ENCODE assay signal across 8 mouse cellular contexts in the genomic region with DNA sequence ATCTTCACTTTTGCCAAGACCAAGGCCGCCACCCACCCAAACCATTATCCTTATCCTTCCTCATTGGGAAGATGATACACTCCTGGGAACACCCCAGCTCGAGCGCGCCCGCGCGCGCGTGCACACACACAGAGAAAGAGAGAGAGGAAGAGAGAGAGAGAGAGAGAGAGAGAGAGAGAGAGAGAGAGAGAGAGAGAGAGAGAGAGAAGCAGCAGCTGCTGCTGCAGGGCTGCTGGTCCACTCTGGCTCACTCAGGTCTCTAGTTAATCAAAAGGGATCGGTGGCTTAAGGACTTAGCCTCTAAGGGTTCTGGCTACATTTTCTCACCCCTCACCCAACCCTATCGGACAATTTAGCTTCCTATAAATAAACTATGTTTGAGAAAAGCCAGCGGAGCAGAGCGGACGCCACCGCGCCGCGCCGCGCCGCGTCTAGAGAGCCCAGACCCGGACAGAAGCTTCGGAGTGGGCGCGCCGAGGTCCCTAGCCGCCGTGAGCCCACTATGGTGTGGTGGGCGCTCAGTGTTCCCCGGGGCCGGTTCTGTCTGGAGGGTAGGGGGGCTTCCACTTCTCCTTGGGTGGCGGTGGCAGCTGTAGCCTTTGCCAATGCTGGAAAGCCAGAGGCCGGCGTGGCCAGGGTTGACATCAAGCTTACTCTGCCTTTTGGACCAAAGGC. TPM values are rescaled to one million over a fixed set of nuclear protein-coding genes. Genes with fewer than 3 reads are reported as not detected.
DNase-seq lines count a peak whose midpoint lies in the region; ATAC-seq and TF ChIP-seq lines count a peak whose summit lies in the region.

No protein-coding gene starts in this region.

- peak overlapping the region; percentile 48; the same call in 1 of the 2 replicates for H3K9ac ChIP-seq in kidney, embryonic 16.5 days (replicated peaks; ENCODE audit: low read length)
- peak overlapping the region; percentile 55 for H3K9ac ChIP-seq in forebrain, embryonic 16.5 days (replicated peaks; ENCODE audit: low read depth, low read length)
- no peak overlapping the region for H3K9ac ChIP-seq in intestine, embryonic 15.5 days
- H3K9ac ChIP-seq in neural tube, embryonic 12.5 days: peak overlapping the region; percentile 47; the same call in 1 of the 2 replicates

- no peak for TF ChIP-seq CTCF in brain, embryonic 14.5 days (IDR thresholded peaks at IDR 0.05; ENCODE audit: borderline replicate concordance, extremely low read depth, insufficient read depth, insufficient read length)

- H3K36me3 ChIP-seq in kidney, embryonic 16.5 days (ENCODE audit: insufficient read depth, low read length): no peaks in the 10 kb centered on the region
- no peaks in the 10 kb centered on the region for H3K36me3 ChIP-seq in forebrain, embryonic 16.5 days (ENCODE audit: control insufficient read depth, insufficient read depth)
- H3K36me3 ChIP-seq in intestine, embryonic 15.5 days: no peaks in the 10 kb centered on the region
- no peaks in the 10 kb centered on the region for H3K36me3 ChIP-seq in neural tube, embryonic 12.5 days

- H3K9me3 ChIP-seq in kidney, embryonic 16.5 days (ENCODE audit: low read length): no peaks in the 10 kb centered on the region
- no peaks in the 10 kb centered on the region for H3K9me3 ChIP-seq in forebrain, embryonic 16.5 days (ENCODE audit: control insufficient read depth, low read length)
- no peaks in the 10 kb centered on the region for H3K9me3 ChIP-seq in intestine, embryonic 15.5 days
- no peaks in the 10 kb centered on the region for H3K9me3 ChIP-seq in neural tube, embryonic 12.5 days

- H3K4me1 ChIP-seq in kidney, embryonic 16.5 days (ENCODE audit: insufficient read depth, low read length): peaks cover 5% of the 10 kb centered on the region; the same call in 1 of the 2 replicates
- peaks cover 3% of the 10 kb centered on the region; the same call in 1 of the 2 replicates for H3K4me1 ChIP-seq in forebrain, embryonic 16.5 days (replicated peaks; ENCODE audit: control insufficient read depth, insufficient read depth, low read length)
- H3K4me1 ChIP-seq in intestine, embryonic 15.5 days (replicated peaks): no peaks in the 10 kb centered on the region
- no peaks in the 10 kb centered on the region for H3K4me1 ChIP-seq in neural tube, embryonic 12.5 days

- no peak for TF ChIP-seq POLR2A in brain, embryonic 14.5 days (IDR thresholded peaks at IDR 0.05; ENCODE audit: borderline replicate concordance, extremely low read depth, insufficient read depth, insufficient read length, poor library complexity, severe bottlenecking)

- no peak for DNase-seq in kidney, adult 11 months
- DNase-seq in brain, embryonic 14.5 days (ENCODE audit: low read depth): peak; percentile 65
- DNase-seq in thymus, adult 18-20 months: no peak

- H3K4me2 ChIP-seq in kidney, embryonic 16.5 days (replicated peaks; ENCODE audit: low read depth, low read length): peak overlapping the region; percentile 77
- H3K4me2 ChIP-seq in forebrain, embryonic 16.5 days (ENCODE audit: low read length): peak overlapping the region; percentile 62
- H3K4me2 ChIP-seq in intestine, embryonic 15.5 days (replicated peaks): peak overlapping the region; percentile 86
- H3K4me2 ChIP-seq in neural tube, embryonic 12.5 days (replicated peaks): peak overlapping the region; percentile 78

- peak overlapping the region; percentile 61 for H3K4me3 ChIP-seq in kidney, embryonic 16.5 days (ENCODE audit: low read length)
- peak overlapping the region; percentile 59 for H3K4me3 ChIP-seq in forebrain, embryonic 16.5 days (replicated peaks; ENCODE audit: low read length)
- peak overlapping the region; percentile 27 for H3K4me3 ChIP-seq in intestine, embryonic 15.5 days (replicated peaks)
- H3K4me3 ChIP-seq in neural tube, embryonic 12.5 days: peak overlapping the region; percentile 50

- H3K27me3 ChIP-seq in kidney, embryonic 16.5 days (ENCODE audit: insufficient read depth, low read length): peaks cover 23% of the 10 kb centered on the region
- H3K27me3 ChIP-seq in forebrain, embryonic 16.5 days (replicated peaks; ENCODE audit: control insufficient read depth, insufficient read depth, low read length): no peaks in the 10 kb centered on the region
- peaks cover 24% of the 10 kb centered on the region for H3K27me3 ChIP-seq in intestine, embryonic 15.5 days (replicated peaks)
- 0 out of 2 replicates have a peak, but pooled peaks cover 6% of the 10 kb centered on the region for H3K27me3 ChIP-seq in neural tube, embryonic 12.5 days (replicated peaks)

- H3K27ac ChIP-seq in kidney, embryonic 16.5 days (ENCODE audit: low read length): no peak overlapping the region
- H3K27ac ChIP-seq in forebrain, embryonic 16.5 days (ENCODE audit: low read length): 0 out of 2 replicates have a peak overlapping the region, but pooled peaks have one; percentile 10
- no peak overlapping the region for H3K27ac ChIP-seq in intestine, embryonic 15.5 days
- no peak overlapping the region for H3K27ac ChIP-seq in neural tube, embryonic 12.5 days

- WGBS in kidney, embryonic 16.5 days: 22% methylated on average over 34 of the region's 35 CpGs
- 12% methylated on average over 28 of the region's 35 CpGs for WGBS in forebrain, embryonic 16.5 days
- 29% methylated on average over 35 of the region's 35 CpGs for WGBS in intestine, embryonic 15.5 days
- WGBS in neural tube, embryonic 12.5 days: 28% methylated on average over 35 of the region's 35 CpGs

- no peak for ATAC-seq in kidney, embryonic 16.5 days (ENCODE audit: low FRiP score, low TSS enrichment)
- 0 out of 2 replicates have a peak, but pooled peaks have one; percentile 2 for ATAC-seq in forebrain, embryonic 16.5 days
- ATAC-seq in intestine, embryonic 15.5 days: no peak
- ATAC-seq in neural tube, embryonic 12.5 days (ENCODE audit: low FRiP score, low read depth): 0 out of 2 replicates have a peak, but pooled peaks have one; percentile 6
- ATAC-seq in erythroid progenitor cell, adult 5-6 weeks (replicated peaks; ENCODE audit: low FRiP score, poor library complexity, severe bottlenecking): no peak

RNA-seq across cellular contexts. Expression of gene Pcdh19, which starts 0.9 kb away (rescaled TPM):
- 2.5 and 4.7 TPM in 2 replicates for polyA plus RNA-seq in kidney, embryonic 16.5 days (2015; fragmentation: Nextera tagmentation; extraction: Ambion mirVana)
- polyA plus RNA-seq in brain, embryonic 14.5 days (2012; rRNA removed): 15.2 and 24.4 TPM in 2 replicates
- polyA plus RNA-seq in forebrain, embryonic 16.5 days (2015; fragmentation: Nextera tagmentation; extraction: Ambion mirVana): 14.2 and 18.0 TPM in 2 replicates
- 1.2 and 1.8 TPM in 2 replicates for polyA plus RNA-seq in intestine, embryonic 15.5 days (2015; fragmentation: Nextera tagmentation; extraction: Ambion mirVana)
- 6.6 TPM in 2 replicates for polyA plus RNA-seq in neural tube, embryonic 12.5 days (2016; fragmentation: Nextera tagmentation; extraction: Ambion mirVana)
- total RNA-seq in erythroid progenitor cell, adult 5-6 weeks (2015; ENCODE audit: low replicate concordance): not detected in 2 replicates
- total RNA-seq in erythroid progenitor cell, adult 5-6 weeks (2017; ENCODE audit: low replicate concordance): not detected in 2 replicates

Comparison
In these comparisons a context has a peak if more than half of its experiments do, and no peak if none do; other contexts are left out.
1. ATAC-seq: peak in forebrain, embryonic 16.5 days (single experiment) and neural tube, embryonic 12.5 days (single experiment); none in kidney, embryonic 16.5 days (single experiment), intestine, embryonic 15.5 days (single experiment) and erythroid progenitor cell, adult 5-6 weeks (single experiment).
2. Peak in every context shown above with its lines, with median percentiles within 50 percentile points of each other: H3K4me2 ChIP-seq and H3K4me3 ChIP-seq.